Mouse (Mus musculus) G1E (cell line): ENCODE results near the gene Ptgir.

Experiments used
- CTCF ChIP-seq: IDR thresholded peaks from 2 replicates; pipeline ENCODE4 v1.5.1; 2012; ENCODE audit warnings: low read depth, low read length, inconsistent platforms, mixed read lengths
- GATA1 ChIP-seq: IDR thresholded peaks from 2 replicates; pipeline ENCODE4 v1.6.1; 2012; ENCODE audit warnings: borderline replicate concordance, low read length, inconsistent platforms, mixed read lengths
- GATA2 ChIP-seq: IDR thresholded peaks from 2 replicates; pipeline ENCODE4 v1.6.1; 2012; ENCODE audit warnings: low read depth, low read length, inconsistent platforms, borderline replicate concordance
- POLR2AphosphoS5 ChIP-seq: IDR thresholded peaks from 2 replicates; pipeline ENCODE4 v1.6.1; 2012; ENCODE audit warnings: low read depth, low read length, inconsistent platforms; ENCODE audit not compliant: insufficient replicate concordance
- TAL1 ChIP-seq: conservative IDR thresholded peaks from 2 replicates; pipeline ENCODE4 v1.6.1; 2012; ENCODE audit warnings: low read depth, low read length, inconsistent platforms, mixed read lengths

DNA sequence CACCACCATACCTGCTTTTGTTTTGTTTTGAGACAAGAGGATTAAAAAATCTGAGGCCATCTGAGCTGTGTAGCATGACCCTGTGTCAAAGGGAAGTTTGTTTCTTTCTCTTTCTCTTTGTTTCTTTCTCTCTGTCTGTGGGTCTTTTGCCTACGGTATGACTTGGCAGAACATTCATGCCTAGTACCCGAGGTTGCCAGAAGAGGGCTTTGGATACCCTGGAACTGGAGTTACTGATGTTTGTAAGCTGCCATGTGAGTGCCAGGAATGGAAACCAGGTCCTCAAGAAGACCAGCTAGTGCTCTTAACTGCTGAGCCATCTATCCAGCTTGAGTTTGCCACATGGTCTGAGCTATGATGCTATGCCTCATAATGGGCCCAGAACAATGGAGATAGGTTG is 22.1 kb downstream of the Ptgir start:
- no peak for TF ChIP-seq TAL1
- TF ChIP-seq CTCF: no peak
- no peak for TF ChIP-seq GATA1
- TF ChIP-seq POLR2AphosphoS5: no peak
- no peak for TF ChIP-seq GATA2
